Mouse (Mus musculus) 3T3-L1 (cell line): Measurements from ENCODE around the gene Sipa1l3.
A peak's percentile ranks its signal among the peaks of the same experiment; 100 is the strongest.

Experiments used
- DNase-seq: peaks from one replicate; pipeline ENCODE4 v3.0.0-alpha.2; 2015; ENCODE audit warnings: low read depth, low spot score

The Sipa1l3 gene

GRCm38 (mm10) chr7:29505337-29506318 lies 12.8 kb downstream of the Sipa1l3 start:
- peak; percentile 43 for DNase-seq

GRCm38 (mm10) chr7:29504683-29505290 lies 13.7 kb downstream of the Sipa1l3 start:
- DNase-seq: no peak

GRCm38 (mm10) chr7:29503616-29504015 lies 14.8 kb downstream of the Sipa1l3 start:
- no peak for DNase-seq

- DNase-seq: no peak
Observed at GRCm38 (mm10) chr7:29501214-29501613, 17.2 kb downstream of the Sipa1l3 start.

- no peak for DNase-seq
Observed at GRCm38 (mm10) chr7:29499071-29499470, 19.4 kb downstream of the Sipa1l3 start.

GRCm38 (mm10) chr7:29496953-29497590 lies 21.4 kb downstream of the Sipa1l3 start:
- DNase-seq: peak; percentile 60

GRCm38 (mm10) chr7:29496332-29496731 lies 22.1 kb downstream of the Sipa1l3 start:
- DNase-seq: no peak

- DNase-seq: no peak
Observed at GRCm38 (mm10) chr7:29495880-29496279, 22.6 kb downstream of the Sipa1l3 start.

- DNase-seq: no peak
Observed at GRCm38 (mm10) chr7:29494854-29495253, 23.6 kb downstream of the Sipa1l3 start.

- no peak for DNase-seq
Observed at GRCm38 (mm10) chr7:29494015-29494414, 24.4 kb downstream of the Sipa1l3 start.

- DNase-seq: no peak
Observed at GRCm38 (mm10) chr7:29492992-29493391, 25.4 kb downstream of the Sipa1l3 start.

GRCm38 (mm10) chr7:29491861-29492260 lies 26.6 kb downstream of the Sipa1l3 start:
- DNase-seq: no peak

- DNase-seq: peak; percentile 31
Observed at GRCm38 (mm10) chr7:29491471-29491755, 27.0 kb downstream of the Sipa1l3 start.

- peak; percentile 81 for DNase-seq
Observed at GRCm38 (mm10) chr7:29490704-29491470, 27.6 kb downstream of the Sipa1l3 start.

GRCm38 (mm10) chr7:29489851-29490250 lies 28.6 kb downstream of the Sipa1l3 start:
- peak; percentile 59 for DNase-seq

GRCm38 (mm10) chr7:29489364-29489763 lies 29.1 kb downstream of the Sipa1l3 start:
- DNase-seq: no peak

- DNase-seq: no peak
Observed at GRCm38 (mm10) chr7:29486753-29487152, 31.7 kb downstream of the Sipa1l3 start.

GRCm38 (mm10) chr7:29485721-29486120 lies 32.7 kb downstream of the Sipa1l3 start:
- DNase-seq: peak; percentile 65

GRCm38 (mm10) chr7:29483556-29483955 lies 34.9 kb downstream of the Sipa1l3 start:
- no peak for DNase-seq

GRCm38 (mm10) chr7:29481345-29482155 lies 36.9 kb downstream of the Sipa1l3 start:
- no peak for DNase-seq
